Mouse (Mus musculus) kidney, adult 2 months (tissue): ENCODE measurements around the gene Trabd2b. TPM values are rescaled to one million over a fixed set of nuclear protein-coding genes. Genes with fewer than 3 reads are reported as not detected.

Experiments
- DNase-seq: peaks from one replicate; pipeline ENCODE4 v3.0.0; 2021
- H3K27ac ChIP-seq: fragments of 200-500 bp; 2 replicates; pipeline ENCODE4 v1.5.1; 2012; ENCODE audit warnings: low read depth, low read length, control low read depth, inconsistent platforms; ENCODE audit not compliant: insufficient read depth
- H3K27me3 ChIP-seq: fragments of 200-500 bp; replicated peaks from 2 replicates; pipeline ENCODE4 v1.6.1; 2012; ENCODE audit warnings: mild to moderate bottlenecking, moderate library complexity, low read length, inconsistent platforms; ENCODE audit not compliant: control insufficient read depth, insufficient read depth
- H3K36me3 ChIP-seq: fragments of 200-500 bp; 2 replicates; pipeline ENCODE4 v1.6.1; 2012; ENCODE audit warnings: mild to moderate bottlenecking, moderate library complexity, low read length, inconsistent platforms; ENCODE audit not compliant: control insufficient read depth, insufficient read depth
- H3K4me1 ChIP-seq: fragments of 200-500 bp; 2 replicates; pipeline ENCODE4 v1.6.1; 2011; ENCODE audit warnings: low read length; ENCODE audit not compliant: control insufficient read depth, insufficient read depth
- H3K4me3 ChIP-seq: fragments of 200-500 bp; 2 replicates; pipeline ENCODE4 v1.5.1; 2011; ENCODE audit warnings: mild to moderate bottlenecking, low read depth, low read length, control low read depth; ENCODE audit not compliant: insufficient read depth
- CTCF ChIP-seq: fragments of 200-500 bp; conservative IDR thresholded peaks from 2 replicates; pipeline ENCODE4 v1.5.1; 2011; ENCODE audit warnings: low read depth, mild to moderate bottlenecking, control low read depth, low read length, moderate library complexity, mixed read lengths; ENCODE audit not compliant: insufficient read depth, insufficient read length
- POLR2A ChIP-seq: fragments of 200-500 bp; IDR thresholded peaks from one replicate; pipeline ENCODE4 v1.6.1; 2011; ENCODE audit warnings: low read depth, low read length, control low read depth
- whole genome bisulfite sequencing: fragments of 180-500 bp; shearing (Covaris S2); methylation state at CpG from one replicate; pipeline ENCODE4 v1.1.7; 2018; 5-methylcytosine and 5-hydroxymethylcytosine counted together
- polyA plus RNA-seq: library from polyadenylated mRNA; depleted of rRNA; stranded (reverse); fragments of >200 nt; gene quantifications from 2 replicates; pipeline ENCODE4 v1.2.3, GENCODE M21; 2012

The Trabd2b gene
- polyA plus RNA-seq, 1 experiment, result 32.2 TPM

GRCm38 (mm10) chr4:114518571-114518970 lies 112.0 kb downstream of the Trabd2b start:
- Histone ChIP-seq H3K4me3 (no peak overlapping the region), H3K27me3 (no peaks in the 10 kb centered on the region), H3K27ac (no peak overlapping the region), H3K4me1 (peaks cover 21% of the 10 kb centered on the region), H3K36me3 (no peaks in the 10 kb centered on the region)
- 77% methylated on average over 1 of the region's 1 CpGs for WGBS
- no peak for DNase-seq
- TF ChIP-seq CTCF (no peak), POLR2A (no peak)

DNA sequence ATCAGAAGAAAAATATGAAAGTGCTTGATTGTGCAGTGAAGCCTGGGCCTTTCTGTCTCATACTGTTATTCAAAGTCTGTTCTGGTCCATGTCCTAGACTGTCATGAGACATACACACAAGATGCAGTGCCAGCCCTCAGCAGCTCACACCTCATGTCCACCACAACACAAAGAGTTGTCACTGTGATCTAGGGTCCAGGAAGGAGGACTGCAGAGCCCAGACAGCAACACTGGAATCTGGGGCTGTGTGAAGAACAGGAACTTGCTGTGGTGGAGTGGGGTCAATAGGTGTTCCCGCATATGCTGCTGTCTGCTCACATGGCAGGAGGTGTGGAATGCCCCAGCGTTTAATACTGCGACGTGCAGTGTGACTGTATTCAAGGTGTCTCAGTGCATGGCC lies 112.8 kb downstream of the Trabd2b start:
- 56% methylated on average over 4 of the region's 4 CpGs for WGBS
- Histone ChIP-seq H3K27me3 (no peaks in the 10 kb centered on the region), H3K27ac (no peak overlapping the region), H3K36me3 (no peaks in the 10 kb centered on the region), H3K4me1 (peaks cover 21% of the 10 kb centered on the region), H3K4me3 (no peak overlapping the region)
- no peak for DNase-seq
- TF ChIP-seq CTCF, result no peak
- TF ChIP-seq POLR2A, result no peak

DNA sequence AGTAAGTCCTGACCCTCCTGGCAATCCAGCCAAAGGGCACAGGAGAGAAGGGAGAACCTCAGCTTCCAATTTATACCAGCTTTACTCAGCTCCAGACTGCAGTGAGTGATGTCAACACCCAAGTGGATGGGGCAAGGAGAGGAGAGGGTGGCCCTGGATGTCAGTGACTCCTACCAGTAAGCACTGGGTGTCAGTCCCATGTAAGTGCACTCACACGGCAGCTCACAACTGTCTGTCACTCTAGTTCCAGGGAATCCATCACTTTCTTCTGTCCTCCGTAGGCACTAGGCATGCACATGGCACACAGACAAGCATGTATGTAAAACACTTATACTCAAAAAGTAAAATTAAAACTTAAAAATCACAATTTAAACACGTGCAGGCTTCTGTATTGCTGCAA lies 113.4 kb downstream of the Trabd2b start:
- Histone ChIP-seq H3K4me1 (peaks cover 20% of the 10 kb centered on the region), H3K27me3 (no peaks in the 10 kb centered on the region), H3K27ac (no peak overlapping the region), H3K36me3 (no peaks in the 10 kb centered on the region), H3K4me3 (no peak overlapping the region)
- TF ChIP-seq POLR2A, result no peak
- TF ChIP-seq CTCF, result no peak
- DNase-seq, result no peak
- WGBS, result 86% methylated on average over 3 of the region's 3 CpGs

DNA sequence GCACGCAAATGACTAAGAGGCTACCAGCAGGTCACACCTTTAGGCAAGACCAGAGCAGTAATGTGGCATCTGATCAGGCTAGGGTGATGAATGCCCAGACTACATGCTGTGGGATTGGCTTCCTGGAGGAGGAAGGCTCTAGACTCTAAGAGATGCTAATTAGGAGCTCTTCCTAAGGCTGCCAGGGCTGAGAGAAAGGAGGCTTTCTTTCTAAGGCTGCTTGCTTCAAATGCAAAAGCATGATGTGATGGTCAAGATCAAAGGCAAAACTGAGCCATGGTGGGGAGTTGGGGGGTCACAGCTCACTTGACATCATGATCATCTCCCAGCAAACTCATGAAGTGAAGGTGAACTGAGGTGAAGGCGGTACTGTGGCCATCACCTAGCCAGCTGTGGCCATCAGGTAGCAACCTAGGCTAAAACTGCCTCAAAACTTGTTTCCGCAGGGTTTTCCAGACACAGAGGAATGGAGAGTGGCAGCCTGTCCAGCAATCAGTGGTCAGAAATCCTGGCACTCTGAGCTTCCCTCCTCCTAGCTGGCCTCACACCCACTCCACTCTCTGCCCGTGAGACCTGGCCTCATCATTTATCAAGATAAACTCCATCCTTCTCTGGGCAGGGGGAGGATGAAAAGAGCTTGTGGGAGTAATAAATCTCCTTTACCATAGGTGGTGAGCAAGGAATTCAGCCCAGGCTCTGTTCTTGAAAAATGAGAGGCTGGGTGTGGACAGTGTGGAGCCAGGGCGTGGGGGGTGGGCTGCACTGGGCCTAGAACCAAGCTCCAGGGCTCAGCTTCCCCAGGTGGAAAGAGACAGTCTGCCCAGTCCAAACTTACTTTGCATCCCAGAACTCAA lies 117.0 kb downstream of the Trabd2b start:
- H3K27me3 ChIP-seq, result no peaks in the 10 kb centered on the region
- H3K4me1 ChIP-seq, result no peaks in the 10 kb centered on the region
- H3K4me3 ChIP-seq, result no peak overlapping the region
- DNase-seq, result no peak
- H3K36me3 ChIP-seq, result no peaks in the 10 kb centered on the region
- no peak overlapping the region for H3K27ac ChIP-seq
- 83% methylated on average over 5 of the region's 5 CpGs for WGBS
- TF ChIP-seq CTCF, result no peak
- no peak for TF ChIP-seq POLR2A

DNA sequence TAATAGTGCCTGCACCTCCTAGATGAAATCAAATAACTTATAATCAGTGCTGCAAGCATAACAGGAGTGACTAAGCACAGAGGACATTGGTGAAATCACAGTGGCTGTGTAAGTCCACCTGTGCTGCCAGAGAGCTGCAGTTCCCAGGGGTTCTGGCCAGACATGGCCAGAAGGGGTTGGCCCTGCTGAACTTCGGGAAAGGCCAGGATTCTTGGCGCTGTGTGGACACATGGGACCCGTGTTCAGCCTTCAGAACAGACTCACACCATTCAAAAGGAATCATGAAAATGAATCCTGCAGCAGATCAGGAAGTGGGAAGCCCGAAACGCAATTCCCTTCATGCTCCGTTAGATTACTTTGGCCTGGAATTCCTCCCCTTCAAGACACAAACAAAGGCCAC lies 125.1 kb downstream of the Trabd2b start:
- Histone ChIP-seq H3K4me1 (peaks cover 5% of the 10 kb centered on the region; the same call in 1 of the 2 replicates), H3K27ac (no peak overlapping the region), H3K36me3 (no peaks in the 10 kb centered on the region), H3K27me3 (no peaks in the 10 kb centered on the region), H3K4me3 (no peak overlapping the region)
- TF ChIP-seq CTCF (no peak), POLR2A (no peak)
- 47% methylated on average over 6 of the region's 6 CpGs for WGBS
- no peak for DNase-seq

DNA sequence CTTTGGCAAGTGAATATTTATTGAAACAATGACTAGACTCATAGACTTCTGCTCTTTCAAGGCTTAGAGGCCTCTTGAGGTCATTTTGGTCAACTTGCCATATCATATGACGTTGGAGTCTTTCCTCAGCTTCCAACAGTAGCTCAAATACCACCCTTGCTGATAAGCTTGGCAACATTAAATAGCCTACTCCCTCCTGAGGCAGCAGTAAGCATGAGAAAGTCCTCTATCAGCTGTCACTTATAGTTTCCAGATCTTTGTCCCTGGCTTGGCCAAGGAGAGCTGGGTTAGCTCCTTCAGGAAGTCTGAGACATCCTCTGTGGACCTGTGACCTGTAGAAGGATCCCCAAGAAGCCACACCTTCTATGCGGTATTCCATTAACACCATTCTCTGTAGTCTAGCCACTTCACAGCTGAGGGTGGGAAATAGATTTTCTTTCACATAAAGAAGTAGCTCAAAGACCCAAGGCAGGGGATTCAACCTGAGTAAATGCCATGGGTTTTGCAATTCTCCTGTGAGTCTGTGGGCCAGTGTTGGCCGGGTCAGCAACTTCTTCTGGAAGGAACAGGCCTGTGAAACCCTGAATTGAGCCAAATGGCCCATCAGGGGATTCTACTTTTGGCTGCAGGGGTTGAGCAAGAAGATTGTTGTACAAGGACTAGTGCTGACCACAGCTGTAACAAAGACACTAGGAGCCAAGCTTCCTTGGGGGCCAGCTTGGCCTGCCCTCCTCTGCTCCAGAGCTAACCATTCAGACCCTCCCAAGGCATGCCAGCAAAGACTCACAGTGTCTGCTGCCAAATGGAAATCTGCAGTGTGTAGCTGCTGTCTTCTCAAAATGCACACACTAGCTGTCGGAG lies 127.6 kb downstream of the Trabd2b start:
- Histone ChIP-seq H3K27me3 (no peaks in the 10 kb centered on the region), H3K4me3 (no peak overlapping the region), H3K4me1 (peaks cover 10% of the 10 kb centered on the region; the same call in 1 of the 2 replicates), H3K27ac (no peak overlapping the region), H3K36me3 (no peaks in the 10 kb centered on the region)
- 77% methylated on average over 4 of the region's 4 CpGs for WGBS
- TF ChIP-seq POLR2A (no peak), CTCF (no peak)
- no peak for DNase-seq
